Mouse (Mus musculus) E14TG2a.4 (cell line): ENCODE data around the gene Luc7l2.

Experiments used
- CTCF ChIP-seq: conservative IDR thresholded peaks from 2 replicates; pipeline ENCODE4 v1.5.1; 2014; ENCODE audit warnings: low read length
- NANOG ChIP-seq: IDR thresholded peaks from 2 replicates; pipeline ENCODE4 v1.6.1; 2014; ENCODE audit warnings: borderline replicate concordance, low read length, mixed read lengths
- POU5F1 ChIP-seq: IDR thresholded peaks from 2 replicates; pipeline ENCODE4 v1.6.1; 2014; ENCODE audit warnings: low read length, borderline replicate concordance

DNA sequence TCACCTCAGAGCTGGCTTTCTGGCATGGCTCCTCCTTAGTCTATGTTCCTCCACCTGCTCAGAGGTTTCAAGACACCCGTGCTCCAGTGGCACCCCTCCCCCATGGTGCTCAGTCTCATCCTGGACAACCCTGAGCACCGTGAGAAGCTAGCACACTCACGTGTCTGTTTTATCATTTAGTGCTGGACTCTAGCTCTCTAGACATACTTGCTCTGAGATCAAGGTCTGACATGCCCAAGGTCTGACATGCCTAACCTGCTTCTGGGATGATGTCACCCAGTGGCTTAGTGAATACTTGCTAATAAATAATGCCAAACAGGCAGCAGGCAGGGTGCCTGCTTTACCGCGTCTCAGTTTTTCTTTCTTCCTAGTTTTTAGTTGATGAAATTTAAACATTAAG is 91.5 kb downstream of the Luc7l2 start:
- no peak for TF ChIP-seq CTCF
- TF ChIP-seq NANOG, result no peak
- no peak for TF ChIP-seq POU5F1
